Mouse (Mus musculus): Measurements from ENCODE around the gene Egln2.

DNA sequence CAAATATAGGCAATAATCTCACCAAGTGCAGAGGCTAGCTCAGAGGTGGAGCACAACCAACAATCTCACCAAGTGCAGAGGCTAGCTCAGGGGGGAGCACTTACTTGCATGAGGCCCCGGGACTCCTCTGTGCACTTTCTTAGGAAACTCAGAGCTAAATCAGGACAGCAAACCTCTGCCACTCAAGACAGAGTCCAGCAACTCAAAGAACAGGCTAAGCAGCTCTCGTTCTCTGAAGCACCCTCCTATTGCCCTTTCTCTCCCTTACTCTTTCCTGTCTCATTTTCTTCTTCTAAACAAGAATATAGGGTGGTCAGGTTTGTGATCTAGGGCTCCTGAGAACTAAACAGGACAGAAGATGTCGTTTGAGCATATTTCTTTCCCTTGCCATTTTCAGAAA is 54.6 kb downstream of the Egln2 start:
- TF ChIP-seq CTCF (IDR thresholded peaks at IDR 0.05; ENCODE audit: insufficient read depth, low read length) = no peak
- TF ChIP-seq POLR2A (IDR thresholded peaks at IDR 0.05; ENCODE audit: borderline replicate concordance, extremely low read depth, low read depth, low read length) = no peak
